Mouse (Mus musculus) neural tube, embryonic 11.5 days (tissue): ENCODE measurements at regions not wholly inside any gene's neighbourhood (a gene's known extent, or its start where the extent isn't known, plus 50 kb on each side); places are given as distances from the start of the nearest gene placed in this dataset.
A peak's percentile ranks its signal among the peaks of the same experiment; 100 is the strongest.

Experiments
- ATAC-seq: fragments of 200-750 bp; cut with Nextera tagmentation; 2 replicates; pipeline ENCODE4 v1.8.0; 2017; ENCODE audit warnings: moderate number of reproducible peaks, mild to moderate bottlenecking, moderate TSS enrichment, moderate library complexity; ENCODE audit not compliant: insufficient read depth, low FRiP score, low TSS enrichment
- DNase-seq: peaks from one replicate; pipeline ENCODE4 v3.0.0-alpha.2; 2015; ENCODE audit warnings: low spot score
- H3K27ac ChIP-seq: fragments of 300-500 bp; sonication (generic); 2 replicates; pipeline ENCODE4 v1.5.1; 2014; ENCODE audit warnings: low read depth, mild to moderate bottlenecking, low read length
- H3K27me3 ChIP-seq: fragments of 300-500 bp; sonication (generic); 2 replicates; pipeline ENCODE4 v1.6.1; 2014; ENCODE audit warnings: mild to moderate bottlenecking, low read length, mixed read lengths; ENCODE audit not compliant: control insufficient read depth, insufficient read depth
- H3K36me3 ChIP-seq: fragments of 300-500 bp; sonication (generic); 2 replicates; pipeline ENCODE4 v1.6.1; 2014; ENCODE audit warnings: mild to moderate bottlenecking, low read length, moderate library complexity, mixed read lengths; ENCODE audit not compliant: control insufficient read depth, insufficient read depth
- H3K4me1 ChIP-seq: fragments of 300-500 bp; sonication (generic); 2 replicates; pipeline ENCODE4 v1.6.1; 2014; ENCODE audit warnings: low read length, mixed read lengths; ENCODE audit not compliant: control insufficient read depth, insufficient read depth
- H3K4me2 ChIP-seq: fragments of 300-500 bp; sonication (generic); 2 replicates; pipeline ENCODE4 v1.6.1; 2014; ENCODE audit warnings: low read depth, mild to moderate bottlenecking, moderate library complexity
- H3K4me3 ChIP-seq: fragments of 300-500 bp; sonication (generic); 2 replicates; pipeline ENCODE4 v1.5.1; 2014; ENCODE audit warnings: low read depth, low read length
- H3K9ac ChIP-seq: fragments of 300-500 bp; sonication (generic); 2 replicates; pipeline ENCODE4 v1.6.1; 2014; ENCODE audit warnings: mild to moderate bottlenecking, low read length
- H3K9me3 ChIP-seq: fragments of 300-500 bp; sonication (generic); 2 replicates; pipeline ENCODE4 v1.6.1; 2016; ENCODE audit warnings: low read length; ENCODE audit not compliant: control insufficient read depth
- WGBS: fragments of 180-500 bp; shearing (Covaris S2); extraction: QIAGEN DNeasy Blood & Tissue Kit; methylation state at CpG from one replicate; pipeline ENCODE4 v1.1.7; 2014; 5-methylcytosine and 5-hydroxymethylcytosine counted together

- Histone ChIP-seq H3K4me1 (no peaks in the 10 kb centered on the region), H3K36me3 (no peaks in the 10 kb centered on the region), H3K9ac (no peak overlapping the region), H3K9me3 (no peaks in the 10 kb centered on the region), H3K4me2 (no peak overlapping the region), H3K4me3 (no peak overlapping the region), H3K27me3 (no peaks in the 10 kb centered on the region), H3K27ac (no peak overlapping the region)
- no peak for ATAC-seq
- DNase-seq = no peak
- 84% methylated on average over 3 of the region's 3 CpGs for WGBS
Observed at GRCm38 (mm10) chr1:149028316-149028715, 932.8 kb downstream of the Pla2g4a start.

- DNase-seq = no peak
- Histone ChIP-seq H3K27me3 (no peaks in the 10 kb centered on the region), H3K27ac (no peak overlapping the region), H3K4me1 (no peaks in the 10 kb centered on the region), H3K9ac (no peak overlapping the region), H3K4me3 (no peak overlapping the region), H3K36me3 (no peaks in the 10 kb centered on the region), H3K9me3 (no peaks in the 10 kb centered on the region), H3K4me2 (no peak overlapping the region)
- peak; percentile 55; the same call in 1 of the 2 replicates for ATAC-seq
Observed at GRCm38 (mm10) chr1:149021734-149022133, 939.4 kb downstream of the Pla2g4a start.

GRCm38 (mm10) chr1:149021273-149021672, 939.8 kb downstream of the Pla2g4a start:
- DNase-seq (no peak), ATAC-seq (peak; percentile 41; the same call in 1 of the 2 replicates)
- Histone ChIP-seq H3K27me3 (no peaks in the 10 kb centered on the region), H3K4me2 (no peak overlapping the region), H3K4me1 (no peaks in the 10 kb centered on the region), H3K9ac (no peak overlapping the region), H3K36me3 (no peaks in the 10 kb centered on the region), H3K9me3 (no peaks in the 10 kb centered on the region), H3K27ac (no peak overlapping the region), H3K4me3 (no peak overlapping the region)
- WGBS = 88% methylated on average over 1 of the region's 1 CpGs

GRCm38 (mm10) chr1:149014559-149014958, 946.5 kb downstream of the Pla2g4a start:
- Histone ChIP-seq H3K9ac (no peak overlapping the region), H3K27me3 (no peaks in the 10 kb centered on the region), H3K4me2 (no peak overlapping the region), H3K4me1 (no peaks in the 10 kb centered on the region), H3K36me3 (no peaks in the 10 kb centered on the region), H3K4me3 (no peak overlapping the region), H3K9me3 (no peaks in the 10 kb centered on the region), H3K27ac (no peak overlapping the region)
- ATAC-seq (no peak), DNase-seq (no peak)
- 90% methylated on average over 4 of the region's 4 CpGs for WGBS

GRCm38 (mm10) chr1:149010767-149011166, 950.3 kb downstream of the Pla2g4a start:
- Histone ChIP-seq H3K9me3 (no peaks in the 10 kb centered on the region), H3K27ac (no peak overlapping the region), H3K4me2 (no peak overlapping the region), H3K4me3 (no peak overlapping the region), H3K27me3 (no peaks in the 10 kb centered on the region), H3K9ac (no peak overlapping the region), H3K4me1 (no peaks in the 10 kb centered on the region), H3K36me3 (no peaks in the 10 kb centered on the region)
- no peak for DNase-seq
- no peak for ATAC-seq

- Histone ChIP-seq H3K4me3 (no peak overlapping the region), H3K9ac (no peak overlapping the region), H3K4me1 (no peaks in the 10 kb centered on the region), H3K4me2 (no peak overlapping the region), H3K9me3 (no peaks in the 10 kb centered on the region), H3K27me3 (no peaks in the 10 kb centered on the region), H3K27ac (no peak overlapping the region), H3K36me3 (no peaks in the 10 kb centered on the region)
- ATAC-seq = no peak
- 80% methylated on average over 3 of the region's 3 CpGs for WGBS
- no peak for DNase-seq
Observed at GRCm38 (mm10) chr1:149000092-149000491, 961.0 kb downstream of the Pla2g4a start.

GRCm38 (mm10) chr1:148993586-148993985, 967.5 kb downstream of the Pla2g4a start:
- Histone ChIP-seq H3K4me1 (no peaks in the 10 kb centered on the region), H3K9ac (no peak overlapping the region), H3K4me3 (no peak overlapping the region), H3K27me3 (no peaks in the 10 kb centered on the region), H3K9me3 (no peaks in the 10 kb centered on the region), H3K27ac (no peak overlapping the region), H3K36me3 (no peaks in the 10 kb centered on the region), H3K4me2 (no peak overlapping the region)
- DNase-seq (peak; percentile 15), ATAC-seq (no peak; the same call in 1 of the 2 replicates)
- 72% methylated on average over 1 of the region's 1 CpGs for WGBS

- Histone ChIP-seq H3K27me3 (no peaks in the 10 kb centered on the region), H3K27ac (no peak overlapping the region), H3K36me3 (no peaks in the 10 kb centered on the region), H3K9ac (no peak overlapping the region), H3K9me3 (no peaks in the 10 kb centered on the region), H3K4me1 (no peaks in the 10 kb centered on the region), H3K4me3 (no peak overlapping the region), H3K4me2 (no peak overlapping the region)
- no peak for ATAC-seq
- no peak for DNase-seq
- 88% methylated on average over 5 of the region's 5 CpGs for WGBS
Observed at GRCm38 (mm10) chr1:148977377-148977776, 983.7 kb downstream of the Pla2g4a start.

GRCm38 (mm10) chr1:148965358-148965757, 995.7 kb downstream of the Pla2g4a start:
- Histone ChIP-seq H3K4me1 (no peaks in the 10 kb centered on the region), H3K36me3 (no peaks in the 10 kb centered on the region), H3K9ac (no peak overlapping the region), H3K4me3 (no peak overlapping the region), H3K27me3 (no peaks in the 10 kb centered on the region), H3K9me3 (no peaks in the 10 kb centered on the region), H3K4me2 (no peak overlapping the region), H3K27ac (no peak overlapping the region)
- no peak for DNase-seq
- no peak for ATAC-seq
